Mouse (Mus musculus) G1E (cell line): ENCODE measurements around the gene 9530003J23Rik. TPM values are rescaled to one million over a fixed set of nuclear protein-coding genes. Genes with fewer than 3 reads are reported as not detected.
"Not testable (repeated sequence)": the region's sequence is repeated elsewhere in the genome, so short reads cannot be mapped to it uniquely, and the experiment has no call there.

Source experiments
- ATAC-seq: 2 replicates; pipeline ENCODE4 v1.8.0; 2016; ENCODE audit warnings: mild to moderate bottlenecking; ENCODE audit not compliant: insufficient number of reproducible peaks, poor library complexity, low FRiP score, severe bottlenecking; ENCODE audit errors: extremely low read depth
- DNase-seq: peaks from one replicate; pipeline ENCODE4 v3.0.0; 2012; ENCODE audit warnings: low spot score
- H3K27me3 ChIP-seq: 2 replicates; pipeline ENCODE4 v1.6.1; 2012; ENCODE audit warnings: mild to moderate bottlenecking, low read length, inconsistent platforms; ENCODE audit not compliant: insufficient read depth
- H3K36me3 ChIP-seq: replicated peaks from 2 replicates; pipeline ENCODE3; 2012; ENCODE audit warnings: mild to moderate bottlenecking, inconsistent platforms
- H3K4me1 ChIP-seq: 2 replicates; pipeline ENCODE4 v1.6.1; 2012; ENCODE audit warnings: low read depth, low read length, inconsistent platforms, mixed read lengths; ENCODE audit not compliant: insufficient read depth
- H3K4me3 ChIP-seq: 2 replicates; pipeline ENCODE4 v1.5.1; 2012; ENCODE audit warnings: low read depth, mild to moderate bottlenecking, inconsistent platforms, low read length, moderate library complexity, mixed read lengths
- H3K9me3 ChIP-seq: replicated peaks from 2 replicates; pipeline ENCODE4 v1.6.1; 2012; ENCODE audit warnings: inconsistent platforms
- CTCF ChIP-seq: IDR thresholded peaks from 2 replicates; pipeline ENCODE4 v1.5.1; 2012; ENCODE audit warnings: low read depth, low read length, inconsistent platforms, mixed read lengths
- GATA1 ChIP-seq: IDR thresholded peaks from 2 replicates; pipeline ENCODE4 v1.6.1; 2012; ENCODE audit warnings: borderline replicate concordance, low read length, inconsistent platforms, mixed read lengths
- GATA2 ChIP-seq: IDR thresholded peaks from 2 replicates; pipeline ENCODE4 v1.6.1; 2012; ENCODE audit warnings: low read depth, low read length, inconsistent platforms, borderline replicate concordance
- POLR2AphosphoS5 ChIP-seq: IDR thresholded peaks from 2 replicates; pipeline ENCODE4 v1.6.1; 2012; ENCODE audit warnings: low read depth, low read length, inconsistent platforms; ENCODE audit not compliant: insufficient replicate concordance
- TAL1 ChIP-seq: conservative IDR thresholded peaks from 2 replicates; pipeline ENCODE4 v1.6.1; 2012; ENCODE audit warnings: low read depth, low read length, inconsistent platforms, mixed read lengths
- polyA plus RNA-seq: library from polyadenylated mRNA; stranded (reverse); fragments of >175 nt; gene quantifications from 2 replicates; pipeline ENCODE4 v1.2.3, GENCODE M21; 2012
- total RNA-seq, 2 experiments: library from RNA; stranded (forward) in 1 of 2; stranded (reverse) in 1 of 2; fragments of 200-1000 nt in 1 of 2; fragments of >200 nt in 1 of 2; fragmentation: Nextera tagmentation in 1 of 2; gene quantifications; 2 replicates each; pipeline ENCODE4 v1.2.3; 2014 to 2017

Gene 9530003J23Rik
- not detected in 2 replicates for total RNA-seq (2014; fragmentation: Nextera tagmentation)
- total RNA-seq (2017): 0.12 and 0.16 TPM in 2 replicates
- not detected in 2 replicates for polyA plus RNA-seq

DNA sequence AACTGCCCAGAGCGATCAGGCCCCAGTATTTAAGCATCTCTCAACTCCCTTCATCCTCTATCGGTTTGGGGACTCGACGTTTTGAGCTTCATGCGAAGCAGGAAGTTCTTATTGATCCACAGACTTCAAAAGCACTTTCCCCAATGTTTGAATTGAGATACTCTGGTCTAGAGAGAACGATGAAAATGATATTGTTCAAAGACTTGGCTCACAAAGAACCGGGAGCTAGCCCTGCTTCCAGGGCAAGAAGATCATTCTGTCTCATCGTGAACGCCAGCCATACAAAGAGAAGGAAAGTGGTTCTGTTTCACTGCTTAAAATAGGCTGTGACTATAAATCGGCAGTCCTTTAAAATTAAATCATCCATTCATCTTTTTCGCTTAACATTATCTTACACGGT, at the start of gene 9530003J23Rik:
Gene 9530003J23Rik (minus strand): TSS at position 101 of the 400 bp plus-strand sequence.
- no peak within 1 kb of the TSS for H3K4me3 ChIP-seq
- peaks cover 3% of the 10 kb centered on the region; the same call in 1 of the 2 replicates for H3K27me3 ChIP-seq
- no peaks in the 10 kb centered on the region for H3K36me3 ChIP-seq
- no peak for DNase-seq
- no peaks in the 10 kb centered on the region for H3K4me1 ChIP-seq
- no peak for ATAC-seq
- no peaks in the 10 kb centered on the region for H3K9me3 ChIP-seq
- TF ChIP-seq GATA2: no peak
- TF ChIP-seq TAL1: no peak
- TF ChIP-seq GATA1: no peak
- no peak for TF ChIP-seq CTCF
- TF ChIP-seq POLR2AphosphoS5: no peak

DNA sequence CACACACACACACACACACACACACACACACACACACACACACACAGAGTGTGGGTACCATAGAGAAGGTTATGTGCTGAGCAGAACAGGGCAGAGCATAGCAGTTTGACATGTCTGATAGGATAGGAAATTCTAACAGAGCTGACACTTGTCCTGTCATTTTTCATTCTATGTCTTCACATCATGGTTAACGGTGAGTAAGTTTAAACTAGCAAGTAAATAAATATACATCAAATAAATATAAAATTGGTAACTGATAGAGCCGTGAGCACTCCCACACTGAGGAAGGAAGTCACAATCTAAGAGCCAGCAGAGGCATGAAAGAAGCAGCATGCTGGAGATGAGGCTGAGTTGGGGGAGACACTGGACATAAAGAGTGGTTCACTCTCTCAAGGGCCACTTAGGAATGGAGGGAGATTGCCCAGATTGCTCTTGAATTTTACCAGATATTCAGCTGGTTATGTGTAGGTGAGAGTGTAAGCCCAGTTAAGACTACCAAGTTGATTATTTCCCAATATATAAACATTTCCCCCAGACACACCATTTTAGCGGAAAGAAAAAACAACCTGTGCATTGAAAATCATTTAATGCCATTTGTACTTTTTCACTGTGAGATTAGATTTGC, 48.8 kb upstream of the 9530003J23Rik start:
- TF ChIP-seq GATA1 (no peak), TAL1 (no peak), POLR2AphosphoS5 (no peak), CTCF (no peak), GATA2 (no peak)
- Histone ChIP-seq H3K4me3 (no peak overlapping the region), H3K9me3 (no peaks in the 10 kb centered on the region), H3K4me1 (no peaks in the 10 kb centered on the region), H3K27me3 (peaks cover 17% of the 10 kb centered on the region), H3K36me3 (no peaks in the 10 kb centered on the region)
- DNase-seq (no peak), ATAC-seq (no peak)

DNA sequence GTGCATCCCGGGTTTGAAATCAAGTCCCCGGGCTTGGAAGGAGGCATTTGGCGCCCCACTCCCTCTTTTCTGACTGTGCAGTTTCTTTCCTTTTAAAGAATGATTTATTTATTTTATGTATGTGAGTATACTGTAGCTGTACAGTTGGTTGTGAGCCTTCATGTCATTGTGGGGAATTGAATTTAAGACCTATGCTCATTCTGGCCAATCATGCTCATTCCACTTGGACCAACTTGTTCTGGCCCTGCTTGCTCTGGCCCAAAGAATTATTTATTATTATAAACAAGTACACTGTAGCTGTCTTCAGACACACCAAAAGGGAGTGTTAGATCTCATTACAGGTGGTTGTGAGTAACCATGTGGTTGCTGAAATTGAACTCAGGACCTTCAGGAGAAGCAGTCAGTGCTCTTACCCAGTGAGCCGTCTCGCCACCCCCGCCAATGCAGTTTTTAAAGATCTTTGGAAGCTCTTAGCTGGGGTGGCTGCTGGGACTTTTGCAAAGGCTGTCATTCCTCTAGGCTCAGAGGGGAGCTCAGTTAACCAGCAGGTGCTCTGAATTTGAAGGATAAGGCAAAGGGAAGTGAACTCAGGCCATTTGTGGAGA, 48.0 kb upstream of the 9530003J23Rik start:
- Histone ChIP-seq H3K4me1 (no peaks in the 10 kb centered on the region), H3K36me3 (no peaks in the 10 kb centered on the region), H3K4me3 (no peak overlapping the region), H3K27me3 (peaks cover 21% of the 10 kb centered on the region), H3K9me3 (no peaks in the 10 kb centered on the region)
- no peak for TF ChIP-seq CTCF
- TF ChIP-seq GATA2: no peak
- no peak for TF ChIP-seq TAL1
- no peak for TF ChIP-seq POLR2AphosphoS5
- no peak for TF ChIP-seq GATA1
- DNase-seq (no peak), ATAC-seq (no peak)

DNA sequence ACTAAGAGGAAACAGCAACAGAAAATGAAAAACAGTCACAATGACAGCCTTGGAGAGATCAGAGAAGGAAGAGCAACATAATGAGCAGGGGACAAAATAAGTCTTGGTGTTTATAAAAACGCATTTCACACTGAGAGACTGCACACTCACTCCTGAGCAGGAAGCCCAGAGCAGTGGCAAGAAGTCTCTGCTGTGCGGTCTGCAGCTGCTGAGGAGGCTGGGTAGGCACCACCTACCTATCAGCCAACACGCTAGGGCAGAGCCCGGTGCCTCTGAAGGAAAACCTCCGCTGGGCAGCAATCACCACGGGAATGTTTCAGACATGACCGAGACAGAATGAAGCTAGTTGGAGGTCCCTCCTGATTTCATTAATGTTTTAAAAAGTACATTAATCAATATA, 47.1 kb upstream of the 9530003J23Rik start:
- peaks cover 17% of the 10 kb centered on the region for H3K27me3 ChIP-seq
- not testable (repeated sequence) for ATAC-seq, DNase-seq, H3K4me3 ChIP-seq, H3K36me3 ChIP-seq, H3K4me1 ChIP-seq, H3K9me3 ChIP-seq

DNA sequence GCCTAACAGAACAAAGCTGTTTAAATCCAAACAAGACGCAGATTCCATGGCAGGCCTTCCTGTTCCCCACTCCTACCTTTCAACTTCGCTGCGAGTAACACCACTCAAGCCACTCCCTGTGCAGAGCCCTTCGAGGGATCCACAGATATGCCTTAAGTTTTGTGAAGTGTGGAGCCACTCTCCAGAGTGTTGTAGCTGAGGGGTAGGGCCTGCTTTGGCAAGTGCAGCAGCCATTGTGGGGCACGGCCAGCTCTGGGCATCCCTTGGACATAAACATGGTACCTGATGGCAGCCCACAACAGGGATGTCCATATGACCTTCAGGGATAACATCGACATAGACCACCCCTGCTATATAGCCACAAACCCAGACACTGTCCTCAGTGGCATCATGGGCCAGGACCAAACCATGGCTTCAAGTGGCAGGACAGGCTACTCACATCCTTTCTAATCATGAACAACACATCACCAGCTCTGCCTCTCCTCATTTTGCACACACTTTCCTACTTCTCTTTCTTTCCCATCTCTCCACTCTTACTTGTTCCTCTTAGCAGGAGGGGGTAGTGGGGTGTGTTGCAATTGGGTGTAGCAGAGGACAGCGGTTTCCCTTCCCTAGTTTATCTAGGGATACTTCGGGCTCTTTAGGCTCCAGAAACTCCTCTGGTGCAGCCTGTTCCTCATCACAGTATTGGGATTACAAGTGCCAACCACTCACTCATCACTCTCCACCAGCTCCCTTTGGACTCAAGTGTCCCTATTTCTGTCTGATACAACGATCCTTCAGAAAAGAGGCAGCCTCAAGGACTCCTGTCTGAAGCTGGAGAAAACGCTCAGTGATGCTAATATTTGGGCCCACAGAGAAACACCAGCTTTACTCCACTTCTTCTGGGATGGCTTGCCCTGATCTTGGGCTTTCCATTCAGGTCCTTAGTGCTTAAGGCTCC, 46.3 kb upstream of the 9530003J23Rik start:
- no peaks in the 10 kb centered on the region for H3K4me1 ChIP-seq
- ATAC-seq (no peak), DNase-seq (no peak)
- no peaks in the 10 kb centered on the region for H3K36me3 ChIP-seq
- no peak overlapping the region for H3K4me3 ChIP-seq
- no peak for TF ChIP-seq TAL1
- TF ChIP-seq GATA2: no peak
- TF ChIP-seq GATA1: no peak
- no peak for TF ChIP-seq POLR2AphosphoS5
- no peak for TF ChIP-seq CTCF
- peaks cover 14% of the 10 kb centered on the region for H3K27me3 ChIP-seq
- no peaks in the 10 kb centered on the region for H3K9me3 ChIP-seq

DNA sequence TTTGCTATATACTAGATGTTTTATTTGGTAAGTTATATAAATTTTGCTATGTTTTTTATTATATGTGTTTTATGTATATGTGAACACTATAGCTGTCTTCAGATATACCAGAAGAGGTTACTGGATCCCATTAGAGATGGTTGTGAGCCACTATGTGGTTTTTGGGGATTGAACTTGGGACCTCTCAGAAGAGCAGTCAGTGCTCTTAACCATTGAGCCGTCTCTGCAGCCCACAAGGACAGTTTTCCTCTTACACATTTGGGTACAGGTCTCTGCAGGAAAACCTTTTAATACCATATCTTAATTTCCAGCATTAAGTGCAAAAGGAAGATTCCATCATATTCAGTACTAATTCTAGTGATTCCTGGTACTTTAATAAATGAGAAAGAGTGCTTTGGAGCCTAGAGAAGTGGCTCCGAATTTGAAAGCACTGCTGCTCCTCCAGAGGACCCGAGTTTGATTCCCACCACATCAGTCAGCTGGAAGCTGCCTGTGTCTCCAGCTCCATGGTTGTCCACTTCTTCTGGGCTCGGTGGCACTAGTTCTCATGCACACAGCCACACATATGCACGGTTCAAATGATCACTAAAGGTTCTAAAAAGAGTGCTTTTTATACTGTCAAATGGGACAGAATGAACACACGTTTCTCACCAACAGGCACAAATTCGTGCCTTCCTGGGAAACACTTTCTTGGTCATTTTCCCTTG, 45.5 kb upstream of the 9530003J23Rik start:
- H3K4me3 ChIP-seq: no peak overlapping the region
- no peaks in the 10 kb centered on the region for H3K36me3 ChIP-seq
- H3K27me3 ChIP-seq: peaks cover 14% of the 10 kb centered on the region
- DNase-seq: no peak
- ATAC-seq: no peak
- TF ChIP-seq GATA2: no peak
- TF ChIP-seq POLR2AphosphoS5: no peak
- TF ChIP-seq TAL1: no peak
- TF ChIP-seq GATA1: no peak
- TF ChIP-seq CTCF: no peak
- no peaks in the 10 kb centered on the region for H3K9me3 ChIP-seq
- no peaks in the 10 kb centered on the region for H3K4me1 ChIP-seq

DNA sequence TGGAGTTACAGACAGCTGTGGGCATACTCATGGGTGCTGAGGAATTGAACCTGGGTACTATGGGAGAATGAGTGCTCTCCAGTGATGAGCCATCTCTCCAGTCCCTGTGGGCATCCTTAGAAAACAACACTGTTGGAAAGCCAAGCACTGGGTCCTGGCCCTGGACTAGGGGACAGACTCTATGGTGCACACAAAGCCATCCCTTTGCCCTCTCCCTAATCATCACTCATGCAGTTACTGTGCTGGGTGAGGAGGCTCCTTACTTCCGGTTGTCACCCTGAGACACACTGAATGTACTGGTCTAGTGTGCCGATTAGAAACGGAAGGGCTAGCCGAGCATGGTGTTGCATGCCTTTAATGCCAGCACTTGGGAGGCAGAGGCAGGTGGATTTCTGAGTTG, 44.7 kb upstream of the 9530003J23Rik start:
- not testable (repeated sequence) for H3K9me3 ChIP-seq, ATAC-seq, DNase-seq, H3K4me1 ChIP-seq, H3K4me3 ChIP-seq, H3K36me3 ChIP-seq
- H3K27me3 ChIP-seq: peaks cover 14% of the 10 kb centered on the region
